Mouse (Mus musculus): Measurements from ENCODE around the gene 9930022D16Rik. TPM values are rescaled to one million over a fixed set of nuclear protein-coding genes. Genes with fewer than 3 reads are reported as not detected.
A peak's percentile ranks its signal among the peaks of the same experiment; 100 is the strongest.

The 9930022D16Rik gene
- polyA plus RNA-seq, 1 experiment from 2014 or later, result not detected

- no peak for DNase-seq (ENCODE audit: extremely low spot score, low spot score)
- Histone ChIP-seq H3K27me3 (ENCODE audit: poor library complexity, severe bottlenecking) (0 out of 2 replicates have a peak, but pooled peaks cover 6% of the 10 kb centered on the region), H3K36me3 (replicated peaks) (no peaks in the 10 kb centered on the region), H3K4me3 (no peak overlapping the region), H3K27ac (no peak overlapping the region), H3K4me1 (peaks cover 12% of the 10 kb centered on the region), H3K9me3 (peaks cover 3% of the 10 kb centered on the region; the same call in 1 of the 2 replicates)
- WGBS, result 89% methylated on average over 14 of the region's 14 CpGs
Observed at GRCm38 (mm10) chr11:109420567-109420962, 6.8 kb downstream of the 9930022D16Rik start.

GRCm38 (mm10) chr11:109421205-109421604, 7.5 kb downstream of the 9930022D16Rik start:
- Histone ChIP-seq H3K27me3 (ENCODE audit: poor library complexity, severe bottlenecking) (0 out of 2 replicates have a peak, but pooled peaks cover 6% of the 10 kb centered on the region), H3K4me1 (peaks cover 16% of the 10 kb centered on the region), H3K9me3 (peaks cover 3% of the 10 kb centered on the region; the same call in 1 of the 2 replicates), H3K36me3 (replicated peaks) (no peaks in the 10 kb centered on the region), H3K4me3 (no peak overlapping the region), H3K27ac (no peak overlapping the region)
- WGBS, result 85% methylated on average over 5 of the region's 5 CpGs
- no peak for DNase-seq (ENCODE audit: extremely low spot score, low spot score)

GRCm38 (mm10) chr11:109422263-109422662, 8.5 kb downstream of the 9930022D16Rik start:
- Histone ChIP-seq H3K27ac (no peak overlapping the region), H3K36me3 (replicated peaks) (no peaks in the 10 kb centered on the region), H3K4me1 (peaks cover 26% of the 10 kb centered on the region), H3K9me3 (peaks cover 3% of the 10 kb centered on the region; the same call in 1 of the 2 replicates), H3K27me3 (ENCODE audit: poor library complexity, severe bottlenecking) (0 out of 2 replicates have a peak, but pooled peaks cover 6% of the 10 kb centered on the region), H3K4me3 (no peak overlapping the region)
- DNase-seq (ENCODE audit: extremely low spot score, low spot score), result no peak
- WGBS, result 94% methylated on average over 4 of the region's 4 CpGs

GRCm38 (mm10) chr11:109423294-109423693, 9.6 kb downstream of the 9930022D16Rik start:
- Histone ChIP-seq H3K4me3 (no peak overlapping the region), H3K27me3 (ENCODE audit: poor library complexity, severe bottlenecking) (0 out of 2 replicates have a peak, but pooled peaks cover 6% of the 10 kb centered on the region), H3K27ac (no peak overlapping the region), H3K36me3 (replicated peaks) (peaks cover 1% of the 10 kb centered on the region), H3K4me1 (peaks cover 26% of the 10 kb centered on the region), H3K9me3 (peaks cover 3% of the 10 kb centered on the region; the same call in 1 of the 2 replicates)
- WGBS, result 87% methylated on average over 1 of the region's 1 CpGs
- DNase-seq (ENCODE audit: extremely low spot score, low spot score), result no peak

GRCm38 (mm10) chr11:109425392-109426271, 11.9 kb downstream of the 9930022D16Rik start, which contains the start of gene Amz2:
Amz2 (plus strand) TSS chr11:109425946.
- Histone ChIP-seq H3K4me3 (peak within 1 kb of the TSS; percentile 69), H3K36me3 (replicated peaks) (peaks cover 24% of the 10 kb centered on the region), H3K4me1 (peaks cover 19% of the 10 kb centered on the region), H3K27ac (peak within 1 kb of the TSS; percentile 92), H3K9me3 (peaks cover 3% of the 10 kb centered on the region; the same call in 1 of the 2 replicates), H3K27me3 (ENCODE audit: poor library complexity, severe bottlenecking) (no peaks in the 10 kb centered on the region)
- peak; percentile 100 for DNase-seq (ENCODE audit: extremely low spot score, low spot score)
- under 1% methylated on average over 64 of the region's 65 CpGs for WGBS

- 0% methylated on average over 11 of the region's 11 CpGs for WGBS
- DNase-seq (ENCODE audit: extremely low spot score, low spot score), result no peak
- peaks cover 30% of the 10 kb centered on the region for H3K36me3 ChIP-seq (replicated peaks)
Observed at GRCm38 (mm10) chr11:109426272-109426586, 12.5 kb downstream of the 9930022D16Rik start.

GRCm38 (mm10) chr11:109427353-109427752, 13.6 kb downstream of the 9930022D16Rik start:
- Histone ChIP-seq H3K27me3 (ENCODE audit: poor library complexity, severe bottlenecking) (no peaks in the 10 kb centered on the region), H3K4me1 (peaks cover 19% of the 10 kb centered on the region), H3K27ac (no peak overlapping the region), H3K4me3 (no peak overlapping the region), H3K9me3 (no peaks in the 10 kb centered on the region), H3K36me3 (replicated peaks) (peaks cover 38% of the 10 kb centered on the region)
- DNase-seq (ENCODE audit: extremely low spot score, low spot score), result no peak
- 95% methylated on average over 5 of the region's 5 CpGs for WGBS

More at GRCm38 (mm10) chr11:109426272-109426586, 12.5 kb downstream of the 9930022D16Rik start:
- no peaks in the 10 kb centered on the region for H3K27me3 ChIP-seq (ENCODE audit: poor library complexity, severe bottlenecking)
- H3K4me3 ChIP-seq, result peak overlapping the region; percentile 69
- H3K27ac ChIP-seq, result peak overlapping the region; percentile 92
- H3K4me1 ChIP-seq, result peaks cover 19% of the 10 kb centered on the region
- peaks cover 3% of the 10 kb centered on the region; the same call in 1 of the 2 replicates for H3K9me3 ChIP-seq

GRCm38 (mm10) chr11:109434233-109434798, 20.6 kb downstream of the 9930022D16Rik start:
- Histone ChIP-seq H3K27me3 (ENCODE audit: poor library complexity, severe bottlenecking) (peaks cover 2% of the 10 kb centered on the region; the same call in 1 of the 2 replicates), H3K27ac (no peak overlapping the region), H3K4me3 (no peak overlapping the region), H3K4me1 (peaks cover 4% of the 10 kb centered on the region), H3K9me3 (no peaks in the 10 kb centered on the region), H3K36me3 (replicated peaks) (peaks cover 84% of the 10 kb centered on the region)
- DNase-seq (ENCODE audit: extremely low spot score, low spot score), result no peak
- WGBS, result 96% methylated on average over 16 of the region's 16 CpGs

- 79% methylated on average over 7 of the region's 8 CpGs for WGBS
- no peak overlapping the region for H3K27ac ChIP-seq
- H3K36me3 ChIP-seq (replicated peaks), result peaks cover 60% of the 10 kb centered on the region
Observed at GRCm38 (mm10) chr11:109436889-109437288, 23.2 kb downstream of the 9930022D16Rik start.

GRCm38 (mm10) chr11:109439209-109439608, 25.5 kb downstream of the 9930022D16Rik start:
- peaks cover 18% of the 10 kb centered on the region for H3K4me1 ChIP-seq
- peaks cover 43% of the 10 kb centered on the region for H3K36me3 ChIP-seq (replicated peaks)
- WGBS, result 18% methylated on average over 5 of the region's 5 CpGs
- peaks cover 19% of the 10 kb centered on the region for H3K27me3 ChIP-seq (ENCODE audit: poor library complexity, severe bottlenecking)
- no peaks in the 10 kb centered on the region for H3K9me3 ChIP-seq
- H3K4me3 ChIP-seq, result no peak overlapping the region
- no peak for DNase-seq (ENCODE audit: extremely low spot score, low spot score)
- no peak overlapping the region for H3K27ac ChIP-seq

More at GRCm38 (mm10) chr11:109436889-109437288, 23.2 kb downstream of the 9930022D16Rik start:
- Histone ChIP-seq H3K9me3 (no peaks in the 10 kb centered on the region), H3K4me1 (peaks cover 18% of the 10 kb centered on the region), H3K27me3 (ENCODE audit: poor library complexity, severe bottlenecking) (peaks cover 19% of the 10 kb centered on the region), H3K4me3 (no peak overlapping the region)
- no peak for DNase-seq (ENCODE audit: extremely low spot score, low spot score)

- Histone ChIP-seq H3K4me1 (peaks cover 18% of the 10 kb centered on the region), H3K9me3 (no peaks in the 10 kb centered on the region), H3K27me3 (ENCODE audit: poor library complexity, severe bottlenecking) (peaks cover 19% of the 10 kb centered on the region), H3K27ac (peak overlapping the region; percentile 76), H3K36me3 (replicated peaks) (peaks cover 36% of the 10 kb centered on the region), H3K4me3 (peak overlapping the region; percentile 61)
- WGBS, result 1% methylated on average over 32 of the region's 32 CpGs
- DNase-seq (ENCODE audit: extremely low spot score, low spot score), result peak; percentile 53
Observed at GRCm38 (mm10) chr11:109439829-109440340, 26.2 kb downstream of the 9930022D16Rik start.

GRCm38 (mm10) chr11:109440641-109441040, 26.9 kb downstream of the 9930022D16Rik start:
- Histone ChIP-seq H3K36me3 (replicated peaks) (peaks cover 29% of the 10 kb centered on the region), H3K4me3 (peak overlapping the region; percentile 61), H3K27me3 (ENCODE audit: poor library complexity, severe bottlenecking) (peaks cover 19% of the 10 kb centered on the region), H3K9me3 (no peaks in the 10 kb centered on the region), H3K27ac (no peak overlapping the region), H3K4me1 (peaks cover 18% of the 10 kb centered on the region)
- DNase-seq (ENCODE audit: extremely low spot score, low spot score), result no peak
- WGBS, result 56% methylated on average over 4 of the region's 4 CpGs

All from forebrain, embryonic 10.5 days (tissue).